Mouse (Mus musculus): ENCODE measurements around the gene Tm9sf4. TPM values are rescaled to one million over a fixed set of nuclear protein-coding genes. Genes with fewer than 3 reads are reported as not detected.
A peak's percentile ranks its signal among the peaks of the same experiment; 100 is the strongest.

Gene Tm9sf4
- polyA plus RNA-seq, 1 experiment from 2014 or later, result 101 TPM

DNA sequence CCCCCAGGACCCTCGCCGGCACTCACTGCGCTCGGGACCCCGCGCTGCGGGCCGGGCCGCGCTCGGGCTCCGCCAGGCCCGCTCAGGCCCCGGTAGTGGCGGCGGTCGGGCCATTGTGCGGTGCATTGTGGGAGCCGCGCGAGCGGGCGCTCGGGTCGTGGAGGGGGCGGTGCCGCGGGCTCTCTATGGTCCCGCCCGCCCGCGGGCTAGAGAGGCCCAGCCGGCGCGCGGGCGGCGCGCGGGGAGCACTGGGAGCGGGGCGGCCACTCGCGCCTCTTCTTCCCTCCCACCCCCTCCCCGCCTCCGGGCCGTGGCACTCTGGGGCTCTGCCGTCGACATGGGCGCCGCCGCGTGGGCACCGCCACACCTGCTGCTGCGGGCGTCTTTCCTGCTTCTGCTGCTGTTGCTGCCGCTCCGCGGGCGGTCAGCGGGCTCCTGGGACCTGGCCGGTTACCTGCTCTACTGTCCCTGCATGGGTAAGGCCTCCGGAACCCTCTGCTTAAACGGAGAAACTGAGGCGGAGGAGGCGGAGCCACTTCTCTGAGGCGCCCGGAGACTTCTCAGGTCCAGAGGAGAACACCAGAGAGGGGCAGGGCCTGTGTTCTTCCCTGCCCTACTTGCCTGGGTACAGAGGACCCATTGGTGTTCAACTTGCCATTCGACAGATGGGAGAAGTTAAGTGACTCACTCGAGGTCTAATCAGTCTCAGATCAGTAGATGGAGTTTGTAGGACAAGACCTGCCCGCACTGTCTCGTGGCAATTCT lies 80.3 kb downstream of the Tm9sf4 start, which contains the start of the genes Plagl2 and Pofut1:
Gene Plagl2 (minus strand): TSS at position 177 of the 765 bp plus-strand sequence.
Gene Pofut1 (plus strand): TSS at position 284 of the 765 bp plus-strand sequence.
- Histone ChIP-seq H3K9me3 (no peaks in the 10 kb centered on the region), H3K4me2 (replicated peaks) (peak within 1 kb of the TSS; percentile 96), H3K27ac (peak within 1 kb of the TSS; percentile 93), H3K4me3 (peak within 1 kb of the TSS; percentile 98), H3K9ac (peak within 1 kb of the TSS; percentile 98), H3K4me1 (peaks cover 43% of the 10 kb centered on the region), H3K36me3 (peaks cover 35% of the 10 kb centered on the region), H3K27me3 (no peaks in the 10 kb centered on the region)
- peak; percentile 96 for ATAC-seq (ENCODE audit: low FRiP score, low read depth)
- under 1% methylated on average over 48 of the region's 72 CpGs for WGBS

- Histone ChIP-seq H3K4me1 (peaks cover 41% of the 10 kb centered on the region), H3K9me3 (no peaks in the 10 kb centered on the region), H3K4me2 (replicated peaks) (peak overlapping the region; percentile 96), H3K27ac (0 out of 2 replicates have a peak overlapping the region, but pooled peaks have one; percentile 93), H3K27me3 (no peaks in the 10 kb centered on the region), H3K9ac (peak overlapping the region; percentile 98), H3K4me3 (peak overlapping the region; percentile 98), H3K36me3 (peaks cover 33% of the 10 kb centered on the region)
- ATAC-seq (ENCODE audit: low FRiP score, low read depth), result no peak
- WGBS, result 60% methylated on average over 6 of the region's 6 CpGs
These were observed 81.1 kb downstream of the Tm9sf4 start for GRCm38 (mm10) chr2:153242156-153242555.

DNA sequence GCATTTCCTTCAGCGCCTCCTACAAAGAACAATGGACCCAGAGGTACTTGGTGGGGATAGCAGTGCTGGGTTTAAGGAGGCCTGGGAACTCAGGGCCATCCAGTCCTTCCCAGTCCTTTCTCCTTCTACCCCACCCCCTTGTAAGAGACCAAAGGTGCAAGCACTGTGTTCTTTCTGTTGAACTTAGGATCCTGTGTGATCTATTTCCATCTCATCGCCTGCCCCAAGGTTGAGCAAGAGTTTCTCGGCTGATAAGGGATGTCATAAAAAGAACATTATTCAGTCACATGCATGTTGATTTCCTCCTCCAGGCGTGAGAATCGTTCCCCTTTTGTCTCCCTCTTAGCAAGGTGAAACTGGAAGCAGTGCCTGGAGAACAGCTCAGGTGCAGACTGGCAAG lies 88.6 kb downstream of the Tm9sf4 start:
- H3K4me2 ChIP-seq (replicated peaks), result no peak overlapping the region
- H3K4me3 ChIP-seq, result no peak overlapping the region
- ATAC-seq (ENCODE audit: low FRiP score, low read depth), result no peak
- H3K9ac ChIP-seq, result no peak overlapping the region
- no peaks in the 10 kb centered on the region for H3K27me3 ChIP-seq
- no peak overlapping the region for H3K27ac ChIP-seq
- no peaks in the 10 kb centered on the region for H3K4me1 ChIP-seq
- peaks cover 72% of the 10 kb centered on the region for H3K36me3 ChIP-seq
- no peaks in the 10 kb centered on the region for H3K9me3 ChIP-seq
- 90% methylated on average over 5 of the region's 5 CpGs for WGBS

DNA sequence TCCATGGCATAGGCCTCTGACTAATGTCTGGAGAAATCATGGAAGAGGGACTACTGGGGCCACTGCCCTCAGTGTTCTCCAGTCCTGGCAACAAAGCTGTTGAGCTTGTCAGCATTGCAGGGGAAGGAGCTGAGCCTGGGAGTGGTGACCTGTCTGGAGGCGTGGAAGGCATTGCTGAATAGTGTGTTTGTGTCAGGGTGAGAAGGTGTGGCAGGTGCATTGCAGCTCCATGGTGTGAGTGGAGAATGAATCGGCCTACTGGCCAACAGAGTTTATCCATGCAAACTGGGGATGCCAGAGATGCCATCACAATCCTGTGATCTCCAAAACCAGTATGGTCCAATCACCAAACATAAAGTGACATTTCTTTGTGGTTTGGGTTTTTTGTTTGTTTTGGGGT lies 95.5 kb downstream of the Tm9sf4 start:
- H3K9me3 ChIP-seq, result no peaks in the 10 kb centered on the region
- no peak overlapping the region for H3K4me2 ChIP-seq (replicated peaks)
- no peak overlapping the region for H3K9ac ChIP-seq
- H3K36me3 ChIP-seq, result peaks cover 51% of the 10 kb centered on the region
- no peak for ATAC-seq (ENCODE audit: low FRiP score, low read depth)
- H3K27me3 ChIP-seq, result no peaks in the 10 kb centered on the region
- no peak overlapping the region for H3K4me3 ChIP-seq
- 77% methylated on average over 2 of the region's 2 CpGs for WGBS
- no peak overlapping the region for H3K27ac ChIP-seq
- H3K4me1 ChIP-seq, result 0 out of 2 replicates have a peak, but pooled peaks cover 8% of the 10 kb centered on the region

- WGBS, result 79% methylated on average over 12 of the region's 12 CpGs
These were observed 98.1 kb downstream of the Tm9sf4 start for GRCm38 (mm10) chr2:153259030-153259863.

More at GRCm38 (mm10) chr2:153259030-153259863, 98.1 kb downstream of the Tm9sf4 start:
- H3K9ac ChIP-seq, result 0 out of 2 replicates have a peak overlapping the region, but pooled peaks have one; percentile 19
- H3K4me1 ChIP-seq, result 0 out of 2 replicates have a peak, but pooled peaks cover 8% of the 10 kb centered on the region
- H3K27ac ChIP-seq, result no peak overlapping the region
- H3K27me3 ChIP-seq, result no peaks in the 10 kb centered on the region
- no peaks in the 10 kb centered on the region for H3K9me3 ChIP-seq
- H3K4me3 ChIP-seq, result no peak overlapping the region
- H3K36me3 ChIP-seq, result peaks cover 53% of the 10 kb centered on the region
- no peak overlapping the region for H3K4me2 ChIP-seq (replicated peaks)
- ATAC-seq (ENCODE audit: low FRiP score, low read depth), result no peak

Other genes starting within 250 kb of the Tm9sf4 start
- 0.05 and 0.08 TPM in 2 replicates for gene Mylk2, start 250.0 kb upstream of the Tm9sf4 start, polyA plus RNA-seq (2015; fragmentation: Nextera tagmentation; extraction: Ambion mirVana)
- gene Foxs1, start 228.1 kb upstream of the Tm9sf4 start, polyA plus RNA-seq (2015; fragmentation: Nextera tagmentation; extraction: Ambion mirVana), result 0.65 and 0.66 TPM in 2 replicates
- gene Dusp15, start 209.6 kb upstream of the Tm9sf4 start, polyA plus RNA-seq (2015; fragmentation: Nextera tagmentation; extraction: Ambion mirVana), result 0.56 and 0.75 TPM in 2 replicates
- 0.32 and 0.39 TPM in 2 replicates for gene Ttll9, start 198.8 kb upstream of the Tm9sf4 start, polyA plus RNA-seq (2015; fragmentation: Nextera tagmentation; extraction: Ambion mirVana)
- gene Pdrg1, start 145.9 kb upstream of the Tm9sf4 start, polyA plus RNA-seq (2015; fragmentation: Nextera tagmentation; extraction: Ambion mirVana), result 126 and 131 TPM in 2 replicates
- gene Xkr7, start 129.5 kb upstream of the Tm9sf4 start, polyA plus RNA-seq (2015; fragmentation: Nextera tagmentation; extraction: Ambion mirVana), result not detected in 2 replicates
- gene Ccm2l, start 95.3 kb upstream of the Tm9sf4 start, polyA plus RNA-seq (2015; fragmentation: Nextera tagmentation; extraction: Ambion mirVana), result 1.7 and 1.9 TPM in 2 replicates
- gene Hck, start 52.8 kb upstream of the Tm9sf4 start, polyA plus RNA-seq (2015; fragmentation: Nextera tagmentation; extraction: Ambion mirVana), result 6.7 and 7.9 TPM in 2 replicates
- gene Tspyl3, start 64.1 kb downstream of the Tm9sf4 start, polyA plus RNA-seq (2015; fragmentation: Nextera tagmentation; extraction: Ambion mirVana), result 16.4 and 17.3 TPM in 2 replicates
- gene Plagl2, start 80.1 kb downstream of the Tm9sf4 start, polyA plus RNA-seq (2015; fragmentation: Nextera tagmentation; extraction: Ambion mirVana), result 12.8 and 15.0 TPM in 2 replicates
- 8.8 and 9.2 TPM in 2 replicates for gene Pofut1, start 80.2 kb downstream of the Tm9sf4 start, polyA plus RNA-seq (2015; fragmentation: Nextera tagmentation; extraction: Ambion mirVana)
- 6.0 and 6.3 TPM in 2 replicates for gene Kif3b, start 130.1 kb downstream of the Tm9sf4 start, polyA plus RNA-seq (2015; fragmentation: Nextera tagmentation; extraction: Ambion mirVana)
- gene Asxl1, start 184.5 kb downstream of the Tm9sf4 start, polyA plus RNA-seq (2015; fragmentation: Nextera tagmentation; extraction: Ambion mirVana), result 13.2 and 14.2 TPM in 2 replicates

Measured in limb, embryonic 13.5 days (tissue).